Comparison of ENCODE assay signal across 13 mouse cellular contexts in genomic region chr6:140297969-140298554, GRCm38 (mm10).
DNase-seq lines count a peak whose midpoint lies in the region; ATAC-seq and TF ChIP-seq lines count a peak whose summit lies in the region.
"Had no signal": no experiment of that assay in that cellular context is flagged by ENCODE, and none has a peak within 500 bp of the region (broad histone marks: within the 10 kb centered on the region; RNA-seq: fewer than 3 reads in every experiment).

No protein-coding gene starts in this region.

- peak; percentile 23 to 43 for DNase-seq in kidney, postnatal 4 days
- DNase-seq in kidney, adult 8-10 months = no peak
- peak; percentile 66 for DNase-seq in forebrain, embryonic 14.5 days (ENCODE audit: low spot score)
- peak; percentile 81 for DNase-seq in lung, embryonic 14.5 days
- peak; percentile 51 for DNase-seq in midbrain, postnatal 0 days (ENCODE audit: low spot score)
- DNase-seq in B cell, adult 2 months = no peak
- DNase-seq in thymus, postnatal 14 days = no peak
- DNase-seq: embryo, embryonic 11 days; kidney, adult 18-20 months; layer of hippocampus, postnatal 36 days had no signal

- no peaks in the 10 kb centered on the region for H3K27me3 ChIP-seq in forebrain, embryonic 14.5 days (replicated peaks; ENCODE audit: control insufficient read depth, insufficient read depth, low read length)
- no peaks in the 10 kb centered on the region for H3K27me3 ChIP-seq in lung, embryonic 14.5 days (ENCODE audit: insufficient read depth, low read length)
- H3K27me3 ChIP-seq in midbrain, postnatal 0 days (ENCODE audit: insufficient read depth, low read length) = no peaks in the 10 kb centered on the region
- H3K27me3 ChIP-seq: stomach, embryonic 15.5 days had no signal

- WGBS in forebrain, embryonic 14.5 days = 43% methylated on average over 14 of the region's 14 CpGs
- 36% methylated on average over 14 of the region's 14 CpGs for WGBS in lung, embryonic 14.5 days
- WGBS in midbrain, postnatal 0 days = 60% methylated on average over 14 of the region's 14 CpGs

- TF ChIP-seq CTCF in lung, embryonic 14.5 days (IDR thresholded peaks at IDR 0.05; ENCODE audit: low read depth) = no peak
- TF ChIP-seq CTCF in midbrain, postnatal 0 days (IDR thresholded peaks at IDR 0.05) = no peak

- no peaks in the 10 kb centered on the region for H3K9me3 ChIP-seq in forebrain, embryonic 14.5 days (replicated peaks; ENCODE audit: control insufficient read depth, low read length)
- no peaks in the 10 kb centered on the region for H3K9me3 ChIP-seq in lung, embryonic 14.5 days (ENCODE audit: low read depth, low read length)
- H3K9me3 ChIP-seq in midbrain, postnatal 0 days (ENCODE audit: low read length) = no peaks in the 10 kb centered on the region
- H3K9me3 ChIP-seq: stomach, embryonic 15.5 days had no signal

- H3K4me3 ChIP-seq in forebrain, embryonic 14.5 days (ENCODE audit: low read depth, low read length) = no peak overlapping the region
- H3K4me3 ChIP-seq in lung, embryonic 14.5 days (ENCODE audit: low read depth, low read length) = no peak overlapping the region
- no peak overlapping the region for H3K4me3 ChIP-seq in midbrain, postnatal 0 days (ENCODE audit: low read depth, low read length)
- H3K4me3 ChIP-seq: stomach, embryonic 15.5 days had no signal

- H3K27ac ChIP-seq in forebrain, embryonic 14.5 days (ENCODE audit: low read depth, low read length) = no peak overlapping the region
- H3K27ac ChIP-seq in lung, embryonic 14.5 days (ENCODE audit: low read depth) = 0 out of 2 replicates have a peak overlapping the region, but pooled peaks have one; percentile 50
- H3K27ac ChIP-seq in midbrain, postnatal 0 days (ENCODE audit: low read depth, low read length) = no peak overlapping the region
- H3K27ac ChIP-seq: macrophage; stomach, embryonic 15.5 days had no signal

- H3K9ac ChIP-seq in forebrain, embryonic 14.5 days (ENCODE audit: low read length) = no peak overlapping the region
- H3K9ac ChIP-seq in lung, embryonic 14.5 days = no peak overlapping the region
- no peak overlapping the region for H3K9ac ChIP-seq in midbrain, postnatal 0 days (replicated peaks; ENCODE audit: low read length, poor library complexity, severe bottlenecking)
- H3K9ac ChIP-seq: stomach, embryonic 15.5 days had no signal

- peak overlapping the region; percentile 25 for H3K4me2 ChIP-seq in forebrain, embryonic 14.5 days (ENCODE audit: low read length)
- H3K4me2 ChIP-seq in lung, embryonic 14.5 days = no peak overlapping the region
- H3K4me2 ChIP-seq in midbrain, postnatal 0 days (ENCODE audit: low read depth, low read length, poor library complexity, severe bottlenecking) = 0 out of 2 replicates have a peak overlapping the region, but pooled peaks have one; percentile 18
- H3K4me2 ChIP-seq: stomach, embryonic 15.5 days had no signal

- peak; percentile 66 for ATAC-seq in forebrain, embryonic 14.5 days
- peak; percentile 53; the same call in 1 of the 2 replicates for ATAC-seq in lung, embryonic 14.5 days (ENCODE audit: insufficient read depth)
- no peak; the same call in 1 of the 2 replicates for ATAC-seq in midbrain, postnatal 0 days (ENCODE audit: low FRiP score)

- peaks cover 19% of the 10 kb centered on the region for H3K4me1 ChIP-seq in forebrain, embryonic 14.5 days (ENCODE audit: control insufficient read depth, insufficient read depth, low read length)
- H3K4me1 ChIP-seq in lung, embryonic 14.5 days (ENCODE audit: insufficient read depth) = peaks cover 19% of the 10 kb centered on the region
- no peaks in the 10 kb centered on the region for H3K4me1 ChIP-seq in midbrain, postnatal 0 days (ENCODE audit: insufficient read depth, low read length)

- H3K36me3 ChIP-seq in forebrain, embryonic 14.5 days (ENCODE audit: control insufficient read depth, insufficient read depth, low read length) = no peaks in the 10 kb centered on the region
- no peaks in the 10 kb centered on the region for H3K36me3 ChIP-seq in lung, embryonic 14.5 days (ENCODE audit: insufficient read depth)
- H3K36me3 ChIP-seq in midbrain, postnatal 0 days (ENCODE audit: insufficient read depth, low read length) = no peaks in the 10 kb centered on the region
- H3K36me3 ChIP-seq: G1E; stomach, embryonic 15.5 days had no signal

Comparison
In these comparisons a context has a peak if more than half of its experiments do, and no peak if none do; other contexts are left out.
1. DNase-seq: peak in kidney, postnatal 4 days (2 of 2), forebrain, embryonic 14.5 days (single experiment), lung, embryonic 14.5 days (single experiment) and midbrain, postnatal 0 days (single experiment); none in kidney, adult 8-10 months (0 of 2), B cell, adult 2 months (0 of 2) and thymus, postnatal 14 days (single experiment).